Mouse (Mus musculus) left cerebral cortex, postnatal 10 days (tissue): ENCODE results near the gene Tpp2. TPM values are rescaled to one million over a fixed set of nuclear protein-coding genes. Genes with fewer than 3 reads are reported as not detected.
"Not testable (repeated sequence)": the region's sequence is repeated elsewhere in the genome, so short reads cannot be mapped to it uniquely, and the experiment has no call there.

Experiments
- DNase-seq, 2 experiments: peaks; one replicate each; pipeline ENCODE4 v3.0.0; 2021 to 2022; ENCODE audit warnings: low spot score in 2 of 2, mixed read lengths in 1 of 2; ENCODE audit errors: extremely low spot score in 1 of 2
- intact Hi-C: fragments of 180-260 bp; cut with DNase I; formaldehyde crosslinking; loops from one replicate; pipeline ENCODE4 v1.15.1; 2025
- microRNA-seq: library from miRNA; unstranded; fragments of <30 nt; microRNA quantifications from one replicate; pipeline ENCODE4 v1.2.0, GENCODE M21; 2022
- total RNA-seq, 2 experiments: library from RNA; stranded (reverse); gene quantifications; 2 replicates each; pipeline ENCODE4 v1.2.3; 2021

The Tpp2 gene
- total RNA-seq, 2 experiments from 2014 or later, result 62.5 to 62.7 TPM

- intact Hi-C loops, result loop anchor here (10.0 kb wide), 1 partner anchor 144 kb away; the partner anchor contains the start of genes Bivm and Kdelc1
- no peak for DNase-seq
Measured at GRCm38 (mm10) chr1:43971089-43971488, 37.6 kb downstream of the Tpp2 start.

GRCm38 (mm10) chr1:43996914-43997589 lies 63.6 kb downstream of the Tpp2 start:
- intact Hi-C loops, result no loop called here

GRCm38 (mm10) chr1:44004513-44004912 lies 71.1 kb downstream of the Tpp2 start:
- intact Hi-C loops, result no loop called here

More at GRCm38 (mm10) chr1:43996914-43997589, 63.6 kb downstream of the Tpp2 start:
- DNase-seq, result no peak

GRCm38 (mm10) chr1:44015556-44015955 lies 82.1 kb downstream of the Tpp2 start:
- intact Hi-C loops, result no loop called here
- no peak for DNase-seq

More at GRCm38 (mm10) chr1:44004513-44004912, 71.1 kb downstream of the Tpp2 start:
- DNase-seq, result no peak

- DNase-seq, result no peak
- intact Hi-C loops, result no loop called here
Measured at GRCm38 (mm10) chr1:44019934-44020333, 86.5 kb downstream of the Tpp2 start, which contains the start of gene Mettl21c. Gene Mettl21c, minus strand, starts transcription at chr1:44020034.

GRCm38 (mm10) chr1:44022656-44023055 lies 89.2 kb downstream of the Tpp2 start:
- intact Hi-C loops, result no loop called here
- no peak for DNase-seq

- no peak for DNase-seq
Measured at GRCm38 (mm10) chr1:44027651-44028050, 94.2 kb downstream of the Tpp2 start.

GRCm38 (mm10) chr1:44032213-44032612 lies 98.8 kb downstream of the Tpp2 start:
- intact Hi-C loops, result no loop called here
- DNase-seq, result no peak

More at GRCm38 (mm10) chr1:44027651-44028050, 94.2 kb downstream of the Tpp2 start:
- intact Hi-C loops, result no loop called here

GRCm38 (mm10) chr1:44032948-44033347 lies 99.5 kb downstream of the Tpp2 start:
- intact Hi-C loops, result no loop called here
- no peak for DNase-seq

- intact Hi-C loops, result loop anchor here (10.0 kb wide), 2 partner anchors 147 to 277 kb away; no protein-coding TSS in a partner anchor
Measured at GRCm38 (mm10) chr1:44041797-44042554, 108.5 kb downstream of the Tpp2 start.

GRCm38 (mm10) chr1:44042555-44042915 lies 109.1 kb downstream of the Tpp2 start:
- no peak for DNase-seq
- intact Hi-C loops, result loop anchor here (10.0 kb wide), 2 partner anchors 148 to 278 kb away; no protein-coding TSS in a partner anchor

More at GRCm38 (mm10) chr1:44041797-44042554, 108.5 kb downstream of the Tpp2 start:
- DNase-seq, result peak; percentile 51 to 67

- intact Hi-C loops, result loop anchor here (10.0 kb wide), 2 partner anchors 151 to 281 kb away; no protein-coding TSS in a partner anchor
- DNase-seq, result not testable (repeated sequence)
Measured at GRCm38 (mm10) chr1:44045689-44046088, 112.2 kb downstream of the Tpp2 start.

GRCm38 (mm10) chr1:44046556-44046955 lies 113.1 kb downstream of the Tpp2 start:
- intact Hi-C loops, result loop anchor here (10.0 kb wide), 2 partner anchors 152 to 282 kb away; no protein-coding TSS in a partner anchor
- DNase-seq, result no peak

Small RNA genes lying within 50 kb of the gene (microRNA-seq; reads per million reads assigned to microRNA genes)
- not detected for gene Gm24180

Other genes with a start within 250 kb of the Tpp2 start
- 1 to 10 TPM; 1.9 to 2.1 TPM for gene 1500015O10Rik, start 203.0 kb upstream of the Tpp2 start, total RNA-seq
- 10 to 100 TPM; 32.5 to 36.2 TPM for gene Uxs1, start 105.8 kb upstream of the Tpp2 start, total RNA-seq
- under 1 TPM; 0.30 to 0.51 TPM for gene Mettl21c, start 86.4 kb downstream of the Tpp2 start, total RNA-seq
- not detected for gene Gm8251, start 128.3 kb downstream of the Tpp2 start, total RNA-seq
- gene Tex30, start 168.8 kb downstream of the Tpp2 start, total RNA-seq, result 1 to 10 TPM; 7.8 to 9.1 TPM
- 10 to 100 TPM; 10.5 to 11.1 TPM for gene Kdelc1, start 185.2 kb downstream of the Tpp2 start, total RNA-seq
- gene Bivm, start 185.3 kb downstream of the Tpp2 start, total RNA-seq, result 10 to 100 TPM; 42.9 to 45.6 TPM
- 10 to 100 TPM; 21.1 to 21.3 TPM for gene Ercc5, start 214.1 kb downstream of the Tpp2 start, total RNA-seq